Mouse (Mus musculus) cerebellum, adult 8-10 months (tissue): ENCODE measurements around the gene Vmn1r201.

Experiments
- DNase-seq: peaks from one replicate; pipeline ENCODE4 v3.0.0; 2022

Gene Vmn1r201

DNA sequence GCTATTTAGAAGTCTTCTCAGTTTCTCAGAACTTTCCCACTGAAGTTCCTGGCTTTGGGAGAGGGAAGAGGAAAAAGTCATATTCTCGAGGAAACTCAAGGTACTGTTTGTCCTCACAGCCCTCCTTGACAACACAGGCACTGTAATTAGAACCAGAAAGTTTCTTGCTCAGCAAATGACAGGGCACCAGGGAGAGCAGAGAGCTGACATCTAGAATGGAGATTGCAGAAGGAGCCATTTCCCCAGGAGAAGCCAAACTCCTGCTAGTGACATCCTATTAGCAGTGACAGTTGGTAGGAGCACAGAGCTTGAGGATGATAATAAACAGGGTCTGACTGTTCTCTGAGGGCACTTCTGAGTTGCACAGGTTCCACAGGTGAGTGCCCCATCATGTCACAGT lies at the start of gene Vmn1r201:
TSS of gene Vmn1r201 (plus strand) at position 301 of the 400 bp plus-strand sequence.
- DNase-seq = no peak

- DNase-seq = no peak
These were observed 16.6 kb upstream of the Vmn1r201 start for GRCm38 (mm10) chr13:22455145-22455544.

DNA sequence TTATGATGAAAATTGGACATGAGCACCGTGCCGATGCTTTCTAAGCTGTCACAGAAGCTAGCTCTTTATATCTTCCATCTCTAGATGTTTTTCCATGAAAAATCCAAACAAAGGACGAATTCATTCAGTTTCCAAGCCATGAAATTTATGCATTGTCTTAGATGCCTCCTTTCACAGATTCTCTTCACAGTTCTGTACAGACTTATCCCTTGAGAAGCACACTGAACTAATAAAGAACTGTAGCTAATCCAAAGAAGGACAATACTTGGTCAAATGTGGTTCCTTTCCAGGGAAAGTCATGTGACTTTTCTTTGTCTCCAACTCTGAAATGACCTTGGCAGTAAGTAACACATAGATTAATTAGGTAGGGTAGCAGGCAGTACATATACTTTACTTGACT lies 30.7 kb downstream of the Vmn1r201 start:
- no peak for DNase-seq

GRCm38 (mm10) chr13:22505281-22505680 lies 33.6 kb downstream of the Vmn1r201 start, which contains the start of gene Vmn1r202:
TSS of gene Vmn1r202 (minus strand) at chr13:22505381.
- DNase-seq = no peak

GRCm38 (mm10) chr13:22517814-22518213 lies 46.1 kb downstream of the Vmn1r201 start, which contains the start of gene Vmn1r203:
TSS of gene Vmn1r203 (plus strand) at chr13:22518114.
- no peak for DNase-seq
